Mouse (Mus musculus) midbrain, embryonic 13.5 days (tissue): Measurements from ENCODE around the gene Mgp. TPM values are rescaled to one million over a fixed set of nuclear protein-coding genes. Genes with fewer than 3 reads are reported as not detected.

Source experiments
- polyA plus RNA-seq: library from polyadenylated mRNA; unstranded; fragments of >200 nt; fragmentation: Nextera tagmentation; extraction: Ambion mirVana; gene quantifications from 2 replicates; pipeline ENCODE4 v1.2.1, GENCODE M21; 2015

The Mgp gene
- polyA plus RNA-seq, 1 experiment from 2014 or later: 2.7 TPM

Other genes with a start within 250 kb of the Mgp start
- 0.24 and 0.47 TPM in 2 replicates for gene Plbd1, start 213.9 kb downstream of the Mgp start, polyA plus RNA-seq
- 0.50 and 1.0 TPM in 2 replicates for gene Gucy2c, start 94.1 kb downstream of the Mgp start, polyA plus RNA-seq
- 1.1 TPM in 2 replicates for gene Hist4h4, start 71.4 kb downstream of the Mgp start, polyA plus RNA-seq
- gene H2afj, start 67.6 kb downstream of the Mgp start, polyA plus RNA-seq: 113 and 121 TPM in 2 replicates
- 1.4 and 1.7 TPM in 2 replicates for gene BC049715, start 48.2 kb downstream of the Mgp start, polyA plus RNA-seq
- 89.8 and 92.5 TPM in 2 replicates for gene Wbp11, start 47.6 kb downstream of the Mgp start, polyA plus RNA-seq
- 0.35 and 0.40 TPM in 2 replicates for gene Smco3, start 40.4 kb downstream of the Mgp start, polyA plus RNA-seq
- gene Art4, start 18.1 kb downstream of the Mgp start, polyA plus RNA-seq: 0.08 and 0.16 TPM in 2 replicates
- gene Erp27, start 46.4 kb upstream of the Mgp start, polyA plus RNA-seq: not detected in 2 replicates
- gene Pde6h, start 48.0 kb upstream of the Mgp start, polyA plus RNA-seq: not detected in 2 replicates
- 12.0 and 13.0 TPM in 2 replicates for gene Arhgdib, start 66.1 kb upstream of the Mgp start, polyA plus RNA-seq